Mouse (Mus musculus) embryonic fibroblast, embryonic 13.5 days (primary cell): Measurements from ENCODE around the gene Lif.
A peak's percentile ranks its signal among the peaks of the same experiment; 100 is the strongest.

Source experiments
- CTCF ChIP-seq: IDR thresholded peaks from 2 replicates; pipeline ENCODE4 v1.5.1; 2011; ENCODE audit warnings: mild to moderate bottlenecking, control low read depth, low read length, moderate library complexity, borderline replicate concordance; ENCODE audit not compliant: insufficient read depth
- POLR2A ChIP-seq: IDR thresholded peaks from 2 replicates; pipeline ENCODE4 v1.6.1; 2011; ENCODE audit warnings: low read depth, mild to moderate bottlenecking, control low read depth, low read length, moderate library complexity

- TF ChIP-seq POLR2A (peak; percentile 49; the same call in 1 of the 2 replicates), CTCF (peak; percentile 40; the same call in 1 of the 2 replicates)
Measured at GRCm38 (mm10) chr11:4219317-4219751, 38.0 kb upstream of the Lif start.
